Mouse (Mus musculus) hindbrain, embryonic 14.5 days (tissue): ENCODE measurements around the gene Trrap. TPM values are rescaled to one million over a fixed set of nuclear protein-coding genes. Genes with fewer than 3 reads are reported as not detected.

Source experiments
- ATAC-seq: fragments of 200-750 bp; cut with Nextera tagmentation; 2 replicates; pipeline ENCODE4 v1.8.0; 2017; ENCODE audit warnings: moderate number of reproducible peaks, mild to moderate bottlenecking, moderate TSS enrichment, moderate library complexity; ENCODE audit not compliant: low FRiP score
- DNase-seq: peaks from one replicate; pipeline ENCODE4 v3.0.0-alpha.2; 2015; ENCODE audit warnings: low spot score
- H3K27ac ChIP-seq: fragments of 300-500 bp; sonication (generic); 2 replicates; pipeline ENCODE4 v1.5.1; 2014; ENCODE audit warnings: mild to moderate bottlenecking, moderate library complexity
- H3K27me3 ChIP-seq: fragments of 300-500 bp; sonication (generic); 2 replicates; pipeline ENCODE4 v1.6.1; 2014; ENCODE audit warnings: mild to moderate bottlenecking, low read length, mixed read lengths; ENCODE audit not compliant: control insufficient read depth, insufficient read depth
- H3K36me3 ChIP-seq: fragments of 300-500 bp; sonication (generic); replicated peaks from 2 replicates; pipeline ENCODE4 v1.6.1; 2014; ENCODE audit not compliant: control insufficient read depth, insufficient read depth
- H3K4me1 ChIP-seq: fragments of 300-500 bp; sonication (generic); replicated peaks from 2 replicates; pipeline ENCODE4 v1.6.1; 2014; ENCODE audit warnings: antibody characterized with exemption, low read length, mixed read lengths; ENCODE audit not compliant: control insufficient read depth, insufficient read depth
- H3K4me2 ChIP-seq: fragments of 300-500 bp; sonication (generic); replicated peaks from 2 replicates; pipeline ENCODE4 v1.6.1; 2014; ENCODE audit warnings: mild to moderate bottlenecking, moderate library complexity
- H3K4me3 ChIP-seq: fragments of 300-500 bp; sonication (generic); replicated peaks from 2 replicates; pipeline ENCODE4 v1.5.1; 2014; ENCODE audit warnings: mild to moderate bottlenecking, low read length
- H3K9ac ChIP-seq: fragments of 300-500 bp; sonication (generic); 2 replicates; pipeline ENCODE4 v1.6.1; 2014
- H3K9me3 ChIP-seq: fragments of 300-500 bp; sonication (generic); 2 replicates; pipeline ENCODE4 v1.6.1; 2016; ENCODE audit warnings: low read length; ENCODE audit not compliant: control insufficient read depth
- WGBS: fragments of 180-500 bp; shearing (Covaris S2); extraction: QIAGEN DNeasy Blood & Tissue Kit; methylation state at CpG from one replicate; pipeline ENCODE4 v1.1.7; 2014; 5-methylcytosine and 5-hydroxymethylcytosine counted together
- polyA plus RNA-seq: library from polyadenylated mRNA; unstranded; fragments of >200 nt; fragmentation: Nextera tagmentation; extraction: Ambion mirVana; gene quantifications from 2 replicates; pipeline ENCODE4 v1.2.1, GENCODE M21; 2014

Gene Trrap
- polyA plus RNA-seq, 1 experiment from 2014 or later: 86.6 TPM

DNA sequence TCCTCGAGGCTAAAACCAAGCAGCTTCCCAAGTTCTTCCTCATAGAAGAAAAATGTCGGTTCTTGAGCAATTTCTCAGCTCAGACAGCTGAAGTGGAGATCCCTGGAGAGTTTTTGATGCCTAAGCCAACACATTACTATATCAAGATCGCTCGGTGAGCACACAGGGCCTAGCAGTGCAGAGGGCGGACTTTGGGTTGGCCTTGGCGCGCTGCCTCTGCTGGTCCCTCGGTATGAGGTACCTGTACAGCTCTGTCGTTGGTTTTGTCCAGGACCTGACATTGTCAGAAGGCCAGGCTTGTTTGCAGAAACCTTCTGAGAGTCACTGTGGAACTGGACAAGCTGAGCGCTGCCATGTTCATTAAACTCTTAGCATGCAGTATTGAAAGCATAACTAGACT is 82.4 kb downstream of the Trrap start:
- Histone ChIP-seq H3K36me3 (peaks cover 100% of the 10 kb centered on the region), H3K27ac (no peak overlapping the region), H3K27me3 (no peaks in the 10 kb centered on the region), H3K4me3 (no peak overlapping the region), H3K4me1 (no peaks in the 10 kb centered on the region), H3K9ac (no peak overlapping the region), H3K4me2 (no peak overlapping the region), H3K9me3 (no peaks in the 10 kb centered on the region)
- DNase-seq: no peak
- no peak for ATAC-seq
- WGBS: 93% methylated on average over 10 of the region's 10 CpGs

DNA sequence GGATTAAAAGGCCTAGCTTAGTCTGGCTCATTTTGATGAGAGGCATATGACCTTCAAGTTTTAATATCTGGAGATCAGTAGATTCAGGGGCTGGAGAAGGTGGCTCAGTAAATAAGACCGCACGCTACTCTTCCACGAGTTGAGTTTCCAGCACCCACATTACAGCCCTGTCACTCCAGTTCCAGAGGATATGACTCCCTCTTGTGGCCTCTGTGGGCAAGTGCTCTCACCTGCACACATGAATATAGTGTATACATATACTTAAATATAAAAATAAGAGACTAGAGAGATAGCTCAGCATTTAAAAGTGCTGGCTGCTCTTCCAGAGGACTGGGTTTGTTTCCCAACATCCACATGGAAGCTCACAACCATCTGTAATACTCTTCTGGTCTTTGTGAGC is 84.3 kb downstream of the Trrap start:
- Histone ChIP-seq H3K9ac (no peak overlapping the region), H3K27ac (no peak overlapping the region), H3K4me2 (no peak overlapping the region), H3K4me3 (no peak overlapping the region), H3K4me1 (no peaks in the 10 kb centered on the region), H3K27me3 (no peaks in the 10 kb centered on the region), H3K9me3 (no peaks in the 10 kb centered on the region), H3K36me3 (peaks cover 99% of the 10 kb centered on the region)
- ATAC-seq (no peak), DNase-seq (no peak)
- WGBS: 97% methylated on average over 3 of the region's 3 CpGs

DNA sequence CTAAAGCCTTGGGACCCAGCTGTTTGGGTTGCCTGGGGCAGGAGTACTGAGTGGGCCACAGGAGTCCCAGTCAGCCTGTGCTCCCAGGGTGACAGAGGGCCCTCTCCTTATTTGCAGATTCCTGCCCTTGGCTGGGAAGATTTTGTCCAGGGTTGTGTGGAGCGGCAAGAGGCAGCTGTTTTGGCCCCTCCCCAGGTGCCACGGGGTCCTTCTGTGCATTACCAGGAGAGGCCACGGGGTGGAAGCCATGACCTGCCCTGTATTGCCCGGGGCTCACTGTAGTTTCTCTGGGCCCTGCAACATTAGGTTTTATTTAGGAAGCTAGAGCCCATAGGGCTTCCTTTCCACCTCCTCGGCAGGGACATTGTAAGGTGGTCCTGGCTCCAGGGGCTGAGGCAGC is 86.4 kb downstream of the Trrap start:
- Histone ChIP-seq H3K9me3 (no peaks in the 10 kb centered on the region), H3K4me1 (no peaks in the 10 kb centered on the region), H3K4me3 (no peak overlapping the region), H3K4me2 (no peak overlapping the region), H3K9ac (no peak overlapping the region), H3K27me3 (no peaks in the 10 kb centered on the region), H3K27ac (no peak overlapping the region), H3K36me3 (peaks cover 98% of the 10 kb centered on the region)
- no peak for DNase-seq
- WGBS: 85% methylated on average over 5 of the region's 5 CpGs
- ATAC-seq: no peak

DNA sequence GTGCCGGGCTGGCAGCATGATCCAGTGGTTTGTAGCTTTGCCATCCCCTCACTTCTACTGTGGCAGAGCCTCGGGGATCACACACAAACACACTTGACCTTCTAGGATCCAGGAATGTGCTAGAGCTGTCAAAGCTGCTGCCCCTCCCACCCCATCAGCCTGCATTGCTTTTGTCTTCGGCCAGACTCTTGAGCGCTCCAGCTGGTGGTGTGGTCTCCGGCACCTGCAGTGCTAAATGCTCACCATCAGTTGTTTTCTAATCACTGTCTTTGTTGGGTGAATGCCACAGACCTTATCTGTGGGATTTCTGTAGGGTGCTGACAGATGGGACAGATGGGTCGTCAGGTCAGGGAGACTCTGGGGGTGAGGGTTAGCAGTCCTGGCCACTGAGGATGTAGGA is 88.4 kb downstream of the Trrap start:
- Histone ChIP-seq H3K27me3 (no peaks in the 10 kb centered on the region), H3K4me1 (no peaks in the 10 kb centered on the region), H3K9me3 (0 out of 2 replicates have a peak, but pooled peaks cover under 1% of the 10 kb centered on the region), H3K9ac (no peak overlapping the region), H3K27ac (no peak overlapping the region), H3K36me3 (peaks cover 96% of the 10 kb centered on the region), H3K4me2 (no peak overlapping the region), H3K4me3 (no peak overlapping the region)
- DNase-seq: no peak
- ATAC-seq: no peak
- 61% methylated on average over 6 of the region's 6 CpGs for WGBS

DNA sequence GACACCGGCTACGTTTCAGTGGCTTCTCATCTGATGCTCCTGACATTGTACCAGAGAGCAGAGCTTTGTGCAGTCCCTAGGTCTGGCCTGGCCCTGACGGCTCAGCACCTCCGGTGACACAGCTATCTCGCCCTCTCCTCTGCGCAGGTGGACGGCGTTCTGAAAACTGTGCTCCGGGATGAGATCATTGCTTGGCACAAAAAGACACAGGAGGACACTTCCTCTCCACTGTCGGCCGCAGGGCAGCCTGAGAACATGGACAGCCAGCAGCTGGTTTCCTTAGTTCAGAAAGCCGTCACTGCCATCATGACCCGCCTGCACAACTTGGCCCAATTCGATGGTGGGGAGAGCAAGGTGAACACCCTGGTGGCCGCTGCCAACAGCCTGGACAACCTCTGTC is 91.0 kb downstream of the Trrap start:
- DNase-seq: no peak

DNA sequence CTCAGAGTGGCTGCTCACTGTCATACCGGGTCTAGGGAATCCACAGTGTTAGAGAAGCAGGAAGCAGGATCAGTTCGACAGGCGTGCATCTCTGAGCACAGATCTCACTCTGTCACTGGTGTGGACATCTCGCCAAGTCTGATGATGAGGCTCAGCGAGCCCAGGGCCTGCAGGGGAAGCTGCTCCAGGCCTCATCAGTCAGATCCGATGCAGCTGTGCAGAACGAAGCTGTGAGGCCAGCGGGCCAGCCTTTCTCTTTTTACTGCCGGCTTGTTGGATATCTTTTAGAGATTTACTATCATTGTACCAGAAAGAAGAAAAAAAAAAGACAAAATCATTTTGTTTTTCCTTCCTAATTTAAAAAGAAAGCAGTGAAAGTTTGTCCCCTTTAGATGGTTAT is 91.8 kb downstream of the Trrap start:
- H3K4me3 ChIP-seq: no peak overlapping the region
- ATAC-seq (no peak), DNase-seq (no peak)
- H3K36me3 ChIP-seq: peaks cover 67% of the 10 kb centered on the region
- no peak overlapping the region for H3K9ac ChIP-seq
- peaks cover 5% of the 10 kb centered on the region; the same call in 1 of the 2 replicates for H3K9me3 ChIP-seq
- H3K27ac ChIP-seq: no peak overlapping the region
- 90% methylated on average over 9 of the region's 9 CpGs for WGBS
- no peaks in the 10 kb centered on the region for H3K27me3 ChIP-seq
- no peaks in the 10 kb centered on the region for H3K4me1 ChIP-seq
- H3K4me2 ChIP-seq: no peak overlapping the region

More for the DNA sequence above, 91.0 kb downstream of the Trrap start:
- peaks cover 75% of the 10 kb centered on the region for H3K36me3 ChIP-seq
- ATAC-seq: no peak
- H3K4me3 ChIP-seq: no peak overlapping the region
- no peak overlapping the region for H3K4me2 ChIP-seq
- H3K4me1 ChIP-seq: no peaks in the 10 kb centered on the region
- peaks cover 5% of the 10 kb centered on the region; the same call in 1 of the 2 replicates for H3K9me3 ChIP-seq
- H3K27me3 ChIP-seq: no peaks in the 10 kb centered on the region
- no peak overlapping the region for H3K9ac ChIP-seq
- 96% methylated on average over 15 of the region's 15 CpGs for WGBS
- no peak overlapping the region for H3K27ac ChIP-seq

DNA sequence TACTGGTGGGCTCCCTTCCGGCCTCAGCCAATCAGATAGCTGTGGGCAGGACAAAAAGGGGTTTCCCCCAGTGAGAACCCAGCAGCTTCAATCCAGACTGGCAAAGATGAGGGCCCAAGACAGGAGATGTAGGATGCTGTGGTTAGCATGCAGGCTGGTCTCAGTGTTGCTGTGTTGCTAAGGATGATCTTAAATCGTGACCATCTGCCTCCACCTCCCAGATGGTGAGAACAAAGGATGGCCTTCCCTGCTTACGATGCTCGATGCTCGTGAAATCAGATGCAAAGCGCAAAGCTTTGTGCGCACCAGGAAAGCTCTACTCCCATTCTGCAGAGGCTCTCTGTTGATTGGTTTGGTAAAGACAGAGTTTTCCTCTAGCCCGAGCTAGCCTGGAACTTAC is 93.4 kb downstream of the Trrap start:
- Histone ChIP-seq H3K9me3 (peaks cover 5% of the 10 kb centered on the region; the same call in 1 of the 2 replicates), H3K4me3 (no peak overlapping the region), H3K36me3 (peaks cover 51% of the 10 kb centered on the region), H3K4me2 (no peak overlapping the region), H3K4me1 (no peaks in the 10 kb centered on the region), H3K9ac (no peak overlapping the region), H3K27ac (no peak overlapping the region), H3K27me3 (no peaks in the 10 kb centered on the region)
- DNase-seq: no peak
- ATAC-seq: no peak
- WGBS: 95% methylated on average over 8 of the region's 8 CpGs

DNA sequence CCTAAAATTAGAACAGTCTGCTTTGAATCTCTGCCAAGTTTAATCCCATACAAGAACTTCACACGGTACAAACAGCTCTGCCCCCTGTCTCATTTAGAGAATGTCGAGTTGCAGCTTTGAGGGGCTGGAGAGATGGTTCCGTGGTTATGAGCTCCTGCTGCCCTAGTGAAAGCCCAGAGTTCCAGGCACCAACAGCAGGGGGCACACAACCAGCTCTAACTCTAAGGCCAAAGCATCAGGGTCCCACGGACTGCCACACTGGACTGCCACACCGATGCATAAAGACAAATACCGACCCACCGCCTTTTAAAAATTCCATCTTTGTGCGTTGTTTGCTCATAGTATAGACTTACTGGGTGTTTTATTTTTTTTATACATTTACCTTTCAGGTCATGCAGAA is 99.4 kb downstream of the Trrap start:
- no peaks in the 10 kb centered on the region for H3K27me3 ChIP-seq
- H3K4me1 ChIP-seq: no peaks in the 10 kb centered on the region
- ATAC-seq: no peak
- no peaks in the 10 kb centered on the region for H3K9me3 ChIP-seq
- no peak overlapping the region for H3K27ac ChIP-seq
- DNase-seq: no peak
- no peak overlapping the region for H3K4me2 ChIP-seq
- no peaks in the 10 kb centered on the region for H3K36me3 ChIP-seq
- no peak overlapping the region for H3K9ac ChIP-seq
- WGBS: 84% methylated on average over 8 of the region's 8 CpGs
- H3K4me3 ChIP-seq: no peak overlapping the region

DNA sequence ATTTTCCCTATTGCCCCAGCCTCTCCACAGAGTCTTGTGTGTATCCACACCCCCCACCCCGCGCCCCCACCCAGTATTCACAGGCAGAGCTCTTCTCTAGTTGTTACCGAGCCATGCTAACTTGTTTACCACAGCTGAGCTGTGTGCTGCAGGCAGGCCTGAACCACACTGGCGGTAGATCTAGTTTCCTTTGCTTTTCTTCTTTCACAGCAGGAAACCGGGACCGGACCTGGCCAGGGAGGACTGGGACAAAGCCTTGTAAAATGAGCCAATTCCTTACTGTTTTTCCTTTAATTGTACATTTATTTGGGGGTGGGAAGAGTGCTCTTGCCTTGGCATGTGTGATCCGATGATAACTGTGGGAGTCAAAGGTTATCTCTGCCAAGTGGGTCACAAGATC is 101.9 kb downstream of the Trrap start:
- no peaks in the 10 kb centered on the region for H3K9me3 ChIP-seq
- H3K4me3 ChIP-seq: no peak overlapping the region
- no peak overlapping the region for H3K4me2 ChIP-seq
- ATAC-seq: no peak
- H3K4me1 ChIP-seq: no peaks in the 10 kb centered on the region
- WGBS: 60% methylated on average over 7 of the region's 7 CpGs
- no peak overlapping the region for H3K9ac ChIP-seq
- DNase-seq: no peak
- no peaks in the 10 kb centered on the region for H3K27me3 ChIP-seq
- H3K36me3 ChIP-seq: no peaks in the 10 kb centered on the region
- H3K27ac ChIP-seq: no peak overlapping the region

DNA sequence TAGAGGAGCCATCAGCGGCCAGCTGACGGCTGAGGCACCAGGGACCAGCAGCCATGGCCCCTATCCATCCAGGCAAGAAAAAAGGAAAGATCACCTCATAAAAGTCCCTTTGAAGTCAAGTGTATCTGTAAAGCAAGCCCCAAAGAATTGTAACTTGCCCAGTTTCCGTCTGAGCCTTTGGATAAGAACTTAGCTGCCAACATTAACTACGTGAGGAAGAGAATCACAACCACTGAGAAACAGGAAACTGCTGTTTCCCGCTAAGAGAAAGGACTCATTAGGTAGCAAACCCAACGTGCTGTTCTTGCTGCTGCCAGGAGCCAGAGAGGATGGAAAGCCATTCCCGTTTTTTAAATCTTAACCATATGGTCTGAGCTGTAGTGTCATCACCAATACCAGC is 103.2 kb downstream of the Trrap start:
- Histone ChIP-seq H3K27me3 (no peaks in the 10 kb centered on the region), H3K36me3 (no peaks in the 10 kb centered on the region), H3K4me3 (no peak overlapping the region), H3K4me1 (no peaks in the 10 kb centered on the region), H3K4me2 (no peak overlapping the region), H3K27ac (no peak overlapping the region), H3K9me3 (no peaks in the 10 kb centered on the region), H3K9ac (no peak overlapping the region)
- DNase-seq (no peak), ATAC-seq (no peak)
- WGBS: 84% methylated on average over 7 of the region's 7 CpGs
